Mouse (Mus musculus) adrenal gland, postnatal 14 days (tissue): ENCODE results near the gene Tbc1d22a. TPM values are rescaled to one million over a fixed set of nuclear protein-coding genes. Genes with fewer than 3 reads are reported as not detected.

ENCODE experiments used
- DNase-seq: peaks from one replicate; pipeline ENCODE4 v3.0.0; 2021; ENCODE audit warnings: mixed read lengths
- total RNA-seq: library from RNA; stranded (reverse); gene quantifications from 2 replicates; pipeline ENCODE4 v1.2.3, GENCODE M21; 2021

The Tbc1d22a gene
- total RNA-seq, 1 experiment from 2014 or later = 26.8 TPM

DNA sequence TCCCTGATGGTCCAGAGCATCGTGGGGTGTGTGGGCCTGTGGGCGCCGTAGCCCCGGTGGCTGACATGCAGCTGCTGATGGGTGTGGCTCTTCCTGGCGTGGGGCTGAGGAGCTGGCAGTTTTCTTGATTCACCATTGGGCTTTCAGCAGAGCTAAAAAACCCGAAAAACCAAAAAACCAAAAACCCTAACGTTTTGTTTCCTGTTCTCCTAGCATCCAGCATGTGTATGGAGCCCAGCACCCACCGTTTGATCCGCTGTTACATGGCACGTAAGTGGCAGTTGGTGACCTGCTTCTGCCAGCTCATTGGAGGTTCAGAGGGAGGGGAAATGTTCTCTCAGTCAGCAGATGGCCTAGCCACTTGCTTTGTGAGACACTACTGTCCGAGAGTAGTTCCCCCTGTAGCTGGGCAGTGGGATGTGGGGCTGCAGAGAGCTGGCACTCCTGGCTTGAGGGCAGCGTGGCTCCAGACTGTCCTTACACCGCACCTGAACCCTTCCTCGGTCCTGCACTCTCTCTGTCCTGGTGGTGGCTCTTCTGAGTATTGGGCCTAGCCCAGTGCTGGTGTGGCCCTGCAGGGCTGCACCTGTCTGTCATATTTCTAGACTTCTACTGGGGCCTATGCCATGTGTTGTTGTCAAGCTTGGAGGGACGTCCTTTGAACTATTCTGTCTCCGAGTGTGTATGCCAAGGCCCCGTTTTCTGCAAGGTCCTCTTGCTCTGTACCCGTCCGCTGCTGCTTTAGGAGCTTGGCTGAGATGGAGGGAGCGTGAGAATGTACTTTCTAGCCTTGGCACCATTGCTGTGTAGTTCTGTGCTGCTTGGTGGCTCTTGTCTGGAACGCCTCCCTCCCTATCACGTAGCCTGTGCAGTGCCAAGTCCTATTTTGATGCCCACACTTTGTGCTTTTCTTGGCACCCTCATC is 20.5 kb downstream of the Tbc1d22a start:
- DNase-seq = no peak

DNA sequence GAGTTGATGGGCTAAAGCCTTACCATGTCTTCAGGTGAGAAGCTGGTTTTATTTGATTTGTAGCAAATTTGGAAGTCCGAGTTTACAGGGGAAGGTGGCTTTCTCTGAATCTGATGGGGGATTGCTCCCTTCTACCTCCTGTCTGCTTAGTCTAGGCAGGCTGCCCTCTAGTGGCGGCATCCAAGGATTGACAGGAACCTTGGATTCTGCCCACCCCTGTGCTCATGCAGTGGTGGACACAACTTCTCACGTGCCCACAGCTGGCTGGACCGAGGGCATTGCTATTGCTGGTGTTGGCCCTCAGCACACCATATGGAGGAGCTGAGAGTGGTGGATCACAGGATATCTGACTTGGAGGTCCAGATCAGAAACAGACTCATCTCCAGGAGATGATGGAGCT is 22.0 kb downstream of the Tbc1d22a start:
- peak; percentile 81 for DNase-seq

DNA sequence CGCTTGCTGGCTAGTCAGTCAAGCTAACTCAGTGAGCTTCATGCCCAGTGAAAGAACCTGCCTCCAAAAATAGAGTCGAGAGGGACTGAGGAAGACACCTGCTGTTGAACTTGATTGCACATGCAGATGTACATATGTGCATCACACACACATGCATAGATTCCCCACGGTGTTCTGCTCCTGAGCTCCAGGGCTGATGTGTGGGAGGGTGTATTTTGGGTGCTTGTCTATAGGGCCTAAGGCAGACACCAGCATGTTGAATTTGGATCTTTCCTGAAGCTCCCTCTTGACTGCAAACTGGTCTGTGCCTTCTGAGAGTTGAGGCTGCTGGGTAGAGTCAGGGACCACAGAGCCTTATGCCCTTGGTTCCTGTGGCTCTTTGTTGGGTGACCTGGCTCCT is 23.8 kb downstream of the Tbc1d22a start:
- DNase-seq = no peak

DNA sequence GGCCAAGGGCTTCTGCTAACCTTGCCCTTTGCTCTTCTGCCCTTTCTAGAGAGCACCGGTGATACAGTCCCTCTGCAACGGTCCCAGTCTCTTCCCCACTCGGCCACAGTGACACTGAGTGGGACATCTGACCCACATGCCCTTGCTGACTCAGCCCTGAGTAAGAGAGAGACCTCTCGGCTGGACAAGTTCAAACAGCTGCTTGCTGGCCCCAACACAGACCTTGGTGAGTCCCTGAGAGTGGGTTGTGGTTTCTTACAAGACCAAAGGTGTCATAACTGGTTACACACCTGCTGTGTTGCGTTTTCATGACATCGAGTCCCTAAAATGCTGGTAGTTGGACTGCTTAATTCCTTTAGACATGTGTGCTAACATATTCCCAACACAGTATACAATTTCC is 24.8 kb downstream of the Tbc1d22a start:
- DNase-seq = no peak

DNA sequence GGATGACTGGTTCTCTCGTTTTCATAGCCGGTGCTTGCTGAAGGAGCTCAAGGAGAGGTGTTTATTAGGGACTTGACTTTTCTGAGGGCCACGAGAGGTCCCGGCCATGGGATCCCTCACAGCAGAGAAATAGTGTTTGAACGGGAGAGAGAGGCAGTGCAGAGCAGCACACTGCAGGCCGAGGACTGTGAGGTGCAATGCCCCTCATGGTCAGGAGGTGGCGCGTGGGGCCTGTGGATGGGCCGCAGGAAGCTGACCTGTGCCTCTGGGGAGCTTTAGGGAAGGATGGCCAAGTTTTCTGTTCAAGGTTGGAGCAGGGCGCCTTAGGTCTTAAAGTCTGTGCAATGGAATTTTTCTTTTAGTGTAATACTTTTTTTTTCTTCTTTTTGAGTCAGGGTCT is 25.5 kb downstream of the Tbc1d22a start:
- peak; percentile 89 for DNase-seq

DNA sequence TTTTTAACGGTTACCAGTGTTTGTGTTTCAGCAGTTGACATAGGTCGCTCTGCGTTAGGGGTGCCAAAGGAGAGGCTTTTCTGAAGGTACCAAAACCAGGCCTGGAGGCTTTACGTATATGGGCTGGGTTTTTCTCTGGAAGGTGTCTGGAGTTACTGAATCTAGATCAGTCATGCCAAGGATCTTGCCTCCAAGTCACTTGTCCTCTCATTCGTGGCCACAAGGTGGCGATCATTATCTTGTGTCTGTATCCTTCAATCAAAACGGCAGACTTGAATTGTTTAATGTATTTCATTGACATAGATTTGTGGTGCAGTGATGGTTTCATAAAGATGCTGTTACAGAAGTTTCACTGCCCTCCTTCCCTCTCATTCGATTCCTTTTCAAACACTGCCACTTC is 29.4 kb downstream of the Tbc1d22a start:
- DNase-seq = peak; percentile 78

DNA sequence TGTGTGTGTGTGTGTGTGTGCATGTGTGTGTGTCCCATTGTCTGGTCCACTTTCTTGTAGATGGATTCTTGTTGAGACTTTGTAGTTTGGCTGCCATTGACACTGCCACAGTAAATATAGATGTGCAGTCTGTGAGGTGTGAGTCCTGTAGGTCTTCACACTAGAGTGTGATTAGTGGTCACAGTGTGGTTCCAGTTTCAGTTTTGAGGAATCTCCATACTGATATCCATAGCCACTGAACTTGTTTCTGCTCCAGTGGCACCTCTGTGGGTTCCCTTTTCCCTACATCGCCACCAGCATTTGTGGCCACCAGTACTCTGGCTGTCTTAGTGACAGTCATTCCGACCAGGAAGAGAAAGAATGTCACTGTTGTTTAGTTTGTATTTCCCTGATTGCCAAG is 30.1 kb downstream of the Tbc1d22a start:
- no peak for DNase-seq

DNA sequence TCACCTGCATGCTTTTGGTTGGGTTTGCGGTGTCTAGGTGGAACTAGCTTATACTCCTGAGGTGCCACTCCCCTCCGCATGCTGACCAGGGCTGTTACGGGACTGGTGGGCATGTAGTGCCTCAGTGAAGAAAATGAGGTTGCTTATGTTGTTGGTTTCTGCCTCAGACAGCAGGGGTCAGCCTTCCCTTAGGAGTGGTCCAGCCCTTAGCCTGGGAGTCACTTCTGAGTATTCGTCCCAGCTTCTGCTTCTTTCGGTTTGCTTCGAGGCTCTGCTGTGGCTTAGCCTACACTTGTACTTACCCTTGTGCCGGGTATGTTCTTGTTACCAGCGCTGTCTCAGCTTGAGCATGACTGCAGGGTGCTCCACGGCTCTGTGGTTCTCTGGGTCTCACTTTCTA is 36.0 kb downstream of the Tbc1d22a start:
- DNase-seq = peak; percentile 69

DNA sequence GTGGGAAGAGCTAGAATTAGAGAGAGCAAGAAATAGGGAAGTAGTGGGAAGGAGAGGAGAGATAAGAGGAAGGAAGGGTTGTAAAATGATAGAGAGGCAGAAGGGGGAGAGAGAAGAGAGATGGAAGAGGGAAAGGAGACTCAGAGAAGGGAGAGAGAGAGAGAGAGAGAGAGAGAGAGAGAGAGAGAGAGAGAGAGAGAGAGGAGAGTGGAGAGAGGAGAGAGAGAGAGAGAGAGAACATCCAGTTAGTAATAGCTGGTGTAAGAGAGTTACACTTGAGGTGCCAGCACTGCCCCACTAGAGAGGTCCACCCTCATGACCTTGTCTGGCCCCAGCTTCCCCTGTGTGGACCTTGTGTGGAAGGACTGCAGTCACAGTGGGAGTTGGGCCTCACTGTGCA is 37.9 kb downstream of the Tbc1d22a start:
- DNase-seq = no peak

DNA sequence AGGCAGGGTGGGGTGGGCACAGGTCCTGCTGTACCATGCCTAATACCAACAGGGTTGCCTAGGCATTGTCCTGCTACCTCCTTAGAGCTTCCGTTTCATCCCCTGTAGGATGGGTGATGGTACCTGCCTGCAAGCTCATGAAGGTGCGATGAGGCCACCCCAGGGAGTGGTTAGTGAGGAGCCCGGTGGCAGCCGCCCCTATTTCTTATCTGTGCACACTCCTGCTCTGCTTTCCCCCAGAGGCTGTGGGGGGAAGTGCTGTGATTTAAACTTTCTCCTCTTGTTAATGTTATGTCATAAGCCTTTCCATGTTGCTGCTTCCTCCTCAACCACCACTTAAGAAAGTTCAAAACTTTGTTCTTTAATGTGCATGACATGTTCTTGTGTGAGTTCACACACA is 38.4 kb downstream of the Tbc1d22a start:
- no peak for DNase-seq

DNA sequence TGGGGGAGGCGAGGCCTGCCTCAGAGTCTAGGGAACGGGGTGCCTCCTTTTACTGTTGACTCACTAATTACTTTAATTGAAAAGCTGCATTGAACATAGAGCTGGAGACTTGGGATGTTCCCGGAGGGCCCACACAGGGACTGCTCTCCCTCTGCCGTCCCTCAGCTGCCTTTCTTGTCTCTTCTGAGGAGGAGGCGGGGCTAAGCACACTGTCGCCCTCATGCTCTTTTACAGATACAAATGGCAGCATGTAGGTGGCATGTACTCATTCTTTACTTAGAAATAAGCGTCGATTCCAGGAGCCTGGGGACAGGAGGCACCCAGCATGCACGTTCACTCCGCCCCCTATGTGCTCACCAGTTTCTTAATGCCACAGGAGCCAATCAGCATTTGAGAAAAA is 39.2 kb downstream of the Tbc1d22a start:
- no peak for DNase-seq

DNA sequence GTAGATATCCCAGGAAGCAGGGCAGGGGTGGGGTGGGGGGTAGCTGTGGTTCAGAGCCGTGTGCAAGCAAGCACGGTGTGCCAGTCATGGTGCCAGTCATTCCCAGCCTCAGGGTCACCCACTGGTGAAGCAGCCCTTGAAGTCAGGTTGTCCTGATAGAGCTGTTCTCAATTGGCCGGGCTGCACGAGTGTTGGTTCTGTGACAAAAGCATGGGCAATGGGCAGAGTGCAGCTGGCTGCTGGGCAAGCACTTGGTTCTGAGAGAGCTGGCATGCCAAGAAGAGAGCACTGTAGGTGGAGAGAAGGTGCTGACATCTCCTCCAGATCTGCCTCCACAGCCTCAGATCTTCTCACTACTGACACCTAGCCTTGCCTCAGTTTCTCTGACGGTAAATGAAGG is 41.9 kb downstream of the Tbc1d22a start:
- DNase-seq = no peak

DNA sequence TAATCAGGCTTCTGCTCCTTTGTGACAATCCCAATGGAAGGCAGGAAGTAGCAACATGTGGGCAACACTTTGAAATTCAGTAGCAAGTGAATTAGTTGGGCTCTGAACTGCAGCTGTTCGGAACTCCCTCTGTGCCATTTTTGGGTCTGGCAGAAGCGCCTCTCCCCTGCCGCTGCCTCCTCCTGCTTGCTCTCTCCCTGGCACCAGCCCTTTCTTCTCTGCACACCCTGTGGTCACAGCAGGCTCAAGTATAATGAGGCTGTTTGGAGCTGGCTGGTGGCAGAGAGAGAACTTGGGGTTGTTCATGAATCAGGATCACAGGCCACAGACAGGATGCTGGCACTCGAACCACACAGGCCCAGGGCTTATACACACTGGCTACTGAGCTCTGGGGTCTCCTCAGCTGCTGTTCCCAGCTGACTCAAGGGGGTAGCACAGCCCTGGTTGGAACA is 42.5 kb downstream of the Tbc1d22a start:
- DNase-seq = no peak

DNA sequence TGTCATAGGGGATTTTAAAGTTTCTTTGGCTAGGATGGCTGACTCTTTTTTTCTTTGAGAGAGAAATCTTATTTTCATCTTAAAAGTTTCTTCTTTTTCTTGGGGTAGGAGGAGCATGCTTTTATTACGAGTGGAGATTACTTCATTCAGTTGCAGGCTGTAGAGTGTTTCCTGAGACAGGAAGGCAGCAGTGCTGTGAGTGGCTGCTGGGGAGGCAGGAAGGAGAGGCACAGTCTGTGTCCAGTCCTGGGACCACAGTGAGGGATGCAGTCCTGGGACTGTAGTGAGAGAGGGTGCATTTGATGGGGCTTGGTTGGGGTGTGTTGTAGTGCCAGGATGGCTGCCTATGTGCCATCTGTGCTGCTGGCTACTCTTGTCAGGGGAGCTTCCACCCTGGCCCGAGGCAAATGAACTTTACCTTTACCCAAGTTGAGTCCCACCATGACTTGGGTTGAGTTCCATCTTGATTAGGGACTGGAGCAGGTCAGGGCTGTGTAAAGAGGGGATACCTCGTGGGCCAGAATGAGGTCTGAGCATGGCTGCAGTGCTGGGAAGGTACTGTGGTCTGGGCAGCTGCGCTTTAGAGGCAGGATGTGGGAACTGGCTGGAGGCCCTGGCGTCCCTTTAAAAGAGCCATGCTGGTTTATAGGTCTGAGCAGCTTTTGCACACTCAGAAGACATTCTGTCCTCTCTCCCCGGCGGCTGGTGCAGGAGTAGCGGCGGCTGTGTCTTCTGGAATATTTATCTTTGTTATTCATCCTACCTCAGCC is 43.8 kb downstream of the Tbc1d22a start:
- DNase-seq = no peak

DNA sequence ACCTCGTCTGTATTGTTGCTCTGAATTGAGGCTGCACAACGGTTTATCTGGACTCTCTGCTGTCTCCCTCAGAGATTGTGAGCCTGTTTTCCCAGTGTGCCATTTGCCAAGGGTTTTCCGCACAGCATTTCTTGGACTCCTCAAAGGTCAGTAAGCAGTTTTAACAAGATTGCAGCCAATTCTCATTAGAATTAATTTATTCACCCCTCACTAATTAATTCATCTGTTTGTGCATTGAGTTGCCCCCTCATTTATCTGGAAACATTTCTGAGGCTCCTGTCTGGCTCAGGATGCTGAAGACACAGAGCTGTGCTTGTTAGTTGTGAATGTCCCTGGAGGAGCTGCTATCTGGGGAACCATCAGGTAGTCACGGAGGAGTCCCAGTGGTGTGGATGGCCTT is 45.0 kb downstream of the Tbc1d22a start:
- DNase-seq = no peak

DNA sequence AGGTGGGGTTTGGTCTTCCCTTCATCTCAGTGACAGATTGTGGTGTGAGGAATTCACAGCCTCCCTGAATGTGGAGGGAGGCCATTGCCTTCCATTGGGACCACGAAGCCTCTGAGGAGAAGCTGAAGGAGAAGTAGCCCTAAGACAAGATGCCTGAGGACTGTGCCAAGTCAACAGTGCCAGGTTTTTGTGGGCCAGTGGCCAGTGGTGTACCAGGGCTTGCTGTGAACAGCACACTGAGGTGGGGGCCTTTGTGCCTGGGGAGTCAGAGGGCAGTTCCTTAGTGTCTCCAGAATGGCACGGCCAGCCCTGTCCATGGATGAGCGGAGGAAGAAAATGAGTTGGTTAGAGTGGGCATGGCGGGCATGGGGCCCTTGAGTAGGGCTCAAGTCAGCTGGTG is 45.9 kb downstream of the Tbc1d22a start:
- DNase-seq = no peak

DNA sequence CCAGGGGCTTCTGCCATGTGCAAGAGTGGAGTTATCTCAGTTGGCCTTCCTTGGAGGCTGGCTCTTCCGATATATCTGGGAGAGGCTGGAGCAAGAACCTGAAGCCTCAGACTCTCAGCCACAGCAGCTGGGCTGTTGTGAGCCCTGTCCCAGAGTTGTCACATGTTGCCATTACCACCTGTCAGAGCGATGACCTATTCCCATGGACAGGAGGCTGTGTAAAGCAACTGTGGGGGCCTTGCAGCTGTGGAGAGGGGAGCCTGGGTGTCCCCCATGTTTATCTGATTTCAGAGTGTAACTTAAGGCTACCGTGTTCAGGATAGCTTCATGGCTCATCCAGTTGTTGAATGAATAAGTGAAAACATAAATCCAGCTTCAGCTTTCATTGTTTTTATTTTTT is 50.1 kb downstream of the Tbc1d22a start:
- DNase-seq = no peak

DNA sequence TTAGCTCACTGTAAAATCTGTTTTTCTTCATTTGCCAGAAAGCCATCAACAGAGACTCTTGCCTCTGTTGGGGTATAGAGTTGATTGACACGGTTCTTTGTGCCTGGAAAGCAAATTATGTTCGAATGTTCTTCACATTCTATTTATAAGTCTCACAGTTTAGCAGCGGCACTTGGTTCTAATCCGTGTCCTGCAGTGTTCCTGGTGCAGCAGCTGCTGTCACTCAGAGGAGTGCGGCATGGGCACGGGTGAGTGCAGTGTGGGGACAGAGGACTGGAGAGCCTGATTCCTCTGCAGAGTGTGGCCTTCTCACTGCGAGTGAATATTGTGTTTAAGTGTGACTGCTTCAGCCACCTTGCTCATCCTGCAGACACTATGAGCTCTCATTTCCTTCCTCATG is 50.5 kb downstream of the Tbc1d22a start:
- no peak for DNase-seq

DNA sequence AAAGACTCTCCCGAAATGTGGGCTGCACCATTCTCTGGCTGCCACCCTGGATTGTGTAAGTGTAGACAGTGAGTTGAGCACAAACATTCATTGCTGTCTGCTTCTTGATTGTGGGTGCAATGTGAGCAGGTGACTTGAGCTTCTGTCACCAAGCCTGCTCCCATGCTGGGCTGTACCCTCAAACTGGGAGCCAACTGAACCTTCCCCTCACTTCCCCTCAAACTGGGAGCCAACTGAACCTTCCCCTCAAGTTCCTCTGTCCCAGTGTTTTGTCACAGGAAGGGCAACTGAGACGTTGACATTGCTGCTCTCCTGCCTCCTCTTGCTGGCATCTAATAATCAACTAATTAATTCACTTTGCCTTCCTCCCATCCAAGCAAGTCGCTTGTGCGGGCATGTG is 52.7 kb downstream of the Tbc1d22a start:
- no peak for DNase-seq

DNA sequence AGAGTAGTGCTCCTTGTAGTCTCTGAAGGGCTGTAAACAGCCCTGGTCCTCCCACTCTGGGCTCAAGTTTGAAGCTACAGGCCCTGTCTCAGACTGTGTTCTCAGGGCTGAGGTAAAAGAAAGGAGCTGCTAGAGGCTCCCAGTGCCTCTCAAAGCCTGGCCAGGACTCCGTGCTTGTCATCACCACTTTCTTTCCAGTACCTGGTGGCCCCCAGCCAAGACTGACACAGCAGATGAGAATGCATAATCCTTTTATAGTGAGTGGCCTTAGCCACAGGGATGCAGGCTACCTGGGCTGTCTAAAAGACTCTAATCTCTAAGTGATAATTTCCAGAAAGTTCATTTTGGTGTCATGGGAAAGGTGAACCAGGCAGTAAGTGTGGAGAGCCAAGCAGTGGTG is 54.3 kb downstream of the Tbc1d22a start:
- DNase-seq = no peak

DNA sequence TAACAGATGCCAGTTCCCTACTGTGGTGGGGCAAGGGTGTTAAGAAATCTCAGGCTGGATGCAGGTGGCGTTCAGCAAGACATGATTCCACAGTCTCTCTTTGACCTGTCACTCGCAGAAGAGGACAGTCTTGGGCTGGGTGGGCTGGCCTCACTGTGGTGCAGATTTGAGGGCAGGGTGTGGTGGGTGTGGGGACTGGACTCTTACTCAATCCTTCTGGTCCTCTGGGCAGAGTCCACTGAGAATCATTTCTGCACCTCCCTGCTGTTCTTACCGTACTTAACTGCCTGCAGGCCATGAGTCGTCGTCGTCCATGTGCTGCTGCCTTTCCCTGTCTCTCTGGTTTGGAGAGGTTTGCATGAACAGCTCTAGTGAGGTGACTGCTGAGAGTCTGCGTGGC is 61.5 kb downstream of the Tbc1d22a start:
- DNase-seq = no peak

DNA sequence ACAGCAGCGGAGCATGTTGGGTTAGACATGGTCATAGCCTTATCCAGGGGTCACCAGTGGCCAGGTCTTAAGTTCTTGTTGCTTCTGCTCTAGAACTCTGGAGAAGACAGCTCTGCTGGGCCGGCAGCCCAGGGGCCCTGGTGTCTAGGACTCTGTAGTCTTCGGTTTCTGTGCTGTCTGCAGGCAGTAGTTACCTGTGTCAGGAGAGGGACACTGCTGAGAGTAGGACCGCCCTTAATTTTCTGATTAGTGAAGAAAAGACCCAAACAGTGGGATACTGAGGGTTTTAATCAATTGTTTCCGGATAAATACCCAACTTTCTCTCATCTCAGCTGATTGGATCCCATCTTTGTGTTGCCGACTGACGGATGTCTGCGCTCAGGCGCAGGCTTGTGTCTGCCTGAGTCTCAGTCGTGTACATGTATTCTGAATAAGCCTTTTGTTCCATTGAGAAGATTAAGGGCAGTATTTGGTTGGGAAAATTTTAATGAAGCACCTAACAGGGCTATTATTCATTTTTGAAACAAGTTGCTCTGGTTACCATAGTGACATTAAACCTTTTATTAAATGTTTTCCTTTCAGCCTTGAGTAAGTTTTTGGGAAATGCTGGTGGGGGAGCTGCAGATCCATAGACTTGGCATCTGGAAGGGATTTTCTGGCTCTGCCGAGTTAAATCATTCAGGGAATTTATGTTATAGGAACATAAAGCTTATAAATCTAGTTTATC is 62.4 kb downstream of the Tbc1d22a start:
- DNase-seq = no peak

DNA sequence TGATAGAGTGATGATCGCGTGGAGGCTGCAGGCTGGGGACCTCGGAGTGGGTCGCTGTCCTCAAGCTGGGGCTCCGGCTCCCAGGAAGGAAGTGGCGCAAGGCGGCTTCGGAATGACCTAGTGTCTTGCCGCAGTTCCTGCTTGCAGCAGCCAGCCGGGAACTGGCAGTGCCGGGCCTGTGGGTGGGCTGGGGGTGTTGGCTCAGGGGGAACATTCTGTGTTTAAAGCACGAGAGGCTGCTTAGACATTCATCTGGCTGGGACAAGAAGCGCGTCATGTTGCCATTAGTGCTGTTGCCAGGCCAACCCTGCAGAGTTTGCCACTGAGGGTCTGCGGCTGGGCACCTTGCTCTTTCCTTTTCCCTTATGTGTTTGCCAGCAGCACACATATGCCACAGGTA is 63.2 kb downstream of the Tbc1d22a start:
- no peak for DNase-seq
